Mouse (Mus musculus): ENCODE data around the gene Zcchc14. TPM values are rescaled to one million over a fixed set of nuclear protein-coding genes. Genes with fewer than 3 reads are reported as not detected.
A peak's percentile ranks its signal among the peaks of the same experiment; 100 is the strongest.

Zcchc14 gene
- polyA plus RNA-seq, 1 experiment = 34.3 TPM

GRCm38 (mm10) chr8:121578676-121579451, 73.8 kb downstream of the Zcchc14 start, which contains the start of gene Fbxo31:
Gene Fbxo31 (minus strand): TSS chr8:121578806.
- TF ChIP-seq POLR2A (IDR thresholded peaks at IDR 0.05; ENCODE audit: extremely low read depth, insufficient read depth, low read length) = peak; percentile 75; the same call in 1 of the 2 replicates
- no peak for TF ChIP-seq CTCF (IDR thresholded peaks at IDR 0.05; ENCODE audit: extremely low read depth, insufficient read depth, low read length)
- Histone ChIP-seq H3K4me1 (ENCODE audit: control insufficient read depth, insufficient read depth, low read length) (no peaks in the 10 kb centered on the region), H3K4me3 (ENCODE audit: insufficient read depth, low read length) (peak within 1 kb of the TSS; percentile 69), H3K27ac (ENCODE audit: insufficient read depth, low read length) (peak within 1 kb of the TSS; percentile 58)

- peaks cover 2% of the 10 kb centered on the region for H3K4me1 ChIP-seq (ENCODE audit: control insufficient read depth, insufficient read depth, low read length)
- peak overlapping the region; percentile 69 for H3K4me3 ChIP-seq (ENCODE audit: insufficient read depth, low read length)
- TF ChIP-seq CTCF (IDR thresholded peaks at IDR 0.05; ENCODE audit: extremely low read depth, insufficient read depth, low read length) (no peak), POLR2A (IDR thresholded peaks at IDR 0.05; ENCODE audit: extremely low read depth, insufficient read depth, low read length) (0 out of 2 replicates have a peak, but pooled peaks have one; percentile 3)
- H3K27ac ChIP-seq (ENCODE audit: insufficient read depth, low read length) = peak overlapping the region; percentile 58
Measured at GRCm38 (mm10) chr8:121577751-121578675, 74.7 kb downstream of the Zcchc14 start.

GRCm38 (mm10) chr8:121575661-121576060, 77.0 kb downstream of the Zcchc14 start:
- no peak for TF ChIP-seq CTCF (IDR thresholded peaks at IDR 0.05; ENCODE audit: extremely low read depth, insufficient read depth, low read length)
- TF ChIP-seq POLR2A (IDR thresholded peaks at IDR 0.05; ENCODE audit: extremely low read depth, insufficient read depth, low read length) = no peak
- H3K4me1 ChIP-seq (ENCODE audit: control insufficient read depth, insufficient read depth, low read length) = peaks cover 3% of the 10 kb centered on the region

GRCm38 (mm10) chr8:121573275-121573674, 79.4 kb downstream of the Zcchc14 start:
- H3K27ac ChIP-seq (ENCODE audit: insufficient read depth, low read length) = no peak overlapping the region
- H3K4me1 ChIP-seq (ENCODE audit: control insufficient read depth, insufficient read depth, low read length) = peaks cover 3% of the 10 kb centered on the region
- TF ChIP-seq CTCF (IDR thresholded peaks at IDR 0.05; ENCODE audit: extremely low read depth, insufficient read depth, low read length) (no peak), POLR2A (IDR thresholded peaks at IDR 0.05; ENCODE audit: extremely low read depth, insufficient read depth, low read length) (no peak)
- H3K4me3 ChIP-seq (ENCODE audit: insufficient read depth, low read length) = no peak overlapping the region

More at GRCm38 (mm10) chr8:121575661-121576060, 77.0 kb downstream of the Zcchc14 start:
- Histone ChIP-seq H3K27ac (ENCODE audit: insufficient read depth, low read length) (no peak overlapping the region), H3K4me3 (ENCODE audit: insufficient read depth, low read length) (no peak overlapping the region)

- Histone ChIP-seq H3K4me1 (ENCODE audit: control insufficient read depth, insufficient read depth, low read length) (peaks cover 3% of the 10 kb centered on the region), H3K27ac (ENCODE audit: insufficient read depth, low read length) (no peak overlapping the region), H3K4me3 (ENCODE audit: insufficient read depth, low read length) (no peak overlapping the region)
- TF ChIP-seq POLR2A (IDR thresholded peaks at IDR 0.05; ENCODE audit: extremely low read depth, insufficient read depth, low read length) (no peak), CTCF (IDR thresholded peaks at IDR 0.05; ENCODE audit: extremely low read depth, insufficient read depth, low read length) (no peak)
Measured at GRCm38 (mm10) chr8:121572121-121572520, 80.6 kb downstream of the Zcchc14 start.

- H3K4me3 ChIP-seq (ENCODE audit: insufficient read depth, low read length) = peak overlapping the region; percentile 6; the same call in 1 of the 2 replicates
- 0 out of 2 replicates have a peak overlapping the region, but pooled peaks have one; percentile 8 for H3K27ac ChIP-seq (ENCODE audit: insufficient read depth, low read length)
- H3K4me1 ChIP-seq (ENCODE audit: control insufficient read depth, insufficient read depth, low read length) = peaks cover 3% of the 10 kb centered on the region
- TF ChIP-seq CTCF (IDR thresholded peaks at IDR 0.05; ENCODE audit: extremely low read depth, insufficient read depth, low read length) = no peak
- no peak for TF ChIP-seq POLR2A (IDR thresholded peaks at IDR 0.05; ENCODE audit: extremely low read depth, insufficient read depth, low read length)
Measured at GRCm38 (mm10) chr8:121570801-121571200, 81.9 kb downstream of the Zcchc14 start.

- TF ChIP-seq POLR2A (IDR thresholded peaks at IDR 0.05; ENCODE audit: extremely low read depth, insufficient read depth, low read length) (peak; percentile 23; the same call in 1 of the 2 replicates), CTCF (IDR thresholded peaks at IDR 0.05; ENCODE audit: extremely low read depth, insufficient read depth, low read length) (no peak)
- Histone ChIP-seq H3K4me3 (ENCODE audit: insufficient read depth, low read length) (peak overlapping the region; percentile 6; the same call in 1 of the 2 replicates), H3K27ac (ENCODE audit: insufficient read depth, low read length) (0 out of 2 replicates have a peak overlapping the region, but pooled peaks have one; percentile 8), H3K4me1 (ENCODE audit: control insufficient read depth, insufficient read depth, low read length) (peaks cover 3% of the 10 kb centered on the region)
Measured at GRCm38 (mm10) chr8:121570335-121570734, 82.4 kb downstream of the Zcchc14 start.

- no peak for TF ChIP-seq CTCF (IDR thresholded peaks at IDR 0.05; ENCODE audit: extremely low read depth, insufficient read depth, low read length)
- TF ChIP-seq POLR2A (IDR thresholded peaks at IDR 0.05; ENCODE audit: extremely low read depth, insufficient read depth, low read length) = no peak
- Histone ChIP-seq H3K4me1 (ENCODE audit: control insufficient read depth, insufficient read depth, low read length) (peaks cover 3% of the 10 kb centered on the region), H3K4me3 (ENCODE audit: insufficient read depth, low read length) (no peak overlapping the region), H3K27ac (ENCODE audit: insufficient read depth, low read length) (no peak overlapping the region)
Measured at GRCm38 (mm10) chr8:121568321-121568720, 84.4 kb downstream of the Zcchc14 start.

GRCm38 (mm10) chr8:121563701-121564100, 89.0 kb downstream of the Zcchc14 start:
- no peak overlapping the region for H3K27ac ChIP-seq (ENCODE audit: insufficient read depth, low read length)
- peaks cover 1% of the 10 kb centered on the region; the same call in 1 of the 2 replicates for H3K4me1 ChIP-seq (ENCODE audit: control insufficient read depth, insufficient read depth, low read length)
- no peak for TF ChIP-seq CTCF (IDR thresholded peaks at IDR 0.05; ENCODE audit: extremely low read depth, insufficient read depth, low read length)
- TF ChIP-seq POLR2A (IDR thresholded peaks at IDR 0.05; ENCODE audit: extremely low read depth, insufficient read depth, low read length) = no peak
- H3K4me3 ChIP-seq (ENCODE audit: insufficient read depth, low read length) = no peak overlapping the region

Data from cortical plate, adult 2 months (tissue).